Mouse (Mus musculus) hindbrain, embryonic 15.5 days (tissue): Measurements from ENCODE around the gene Lefty1. TPM values are rescaled to one million over a fixed set of nuclear protein-coding genes. Genes with fewer than 3 reads are reported as not detected.
A peak's percentile ranks its signal among the peaks of the same experiment; 100 is the strongest.
"Not testable (repeated sequence)": the region's sequence is repeated elsewhere in the genome, so short reads cannot be mapped to it uniquely, and the experiment has no call there.

Experiments
- ATAC-seq: fragments of 200-750 bp; cut with Nextera tagmentation; 2 replicates; pipeline ENCODE4 v1.8.0; 2017; ENCODE audit warnings: low read depth, moderate number of reproducible peaks, moderate TSS enrichment; ENCODE audit not compliant: low FRiP score
- H3K27ac ChIP-seq: fragments of 300-500 bp; sonication (generic); replicated peaks from 2 replicates; pipeline ENCODE4 v1.5.1; 2015; ENCODE audit warnings: mild to moderate bottlenecking, inconsistent platforms
- H3K27me3 ChIP-seq: fragments of 300-500 bp; sonication (generic); 2 replicates; pipeline ENCODE4 v1.6.1; 2015; ENCODE audit warnings: control low read depth, inconsistent platforms
- H3K36me3 ChIP-seq: fragments of 300-500 bp; sonication (generic); 2 replicates; pipeline ENCODE4 v1.6.1; 2015; ENCODE audit warnings: control low read depth, inconsistent platforms
- H3K4me1 ChIP-seq: fragments of 300-500 bp; sonication (generic); replicated peaks from 2 replicates; pipeline ENCODE4 v1.6.1; 2015; ENCODE audit warnings: control low read depth, inconsistent platforms
- H3K4me2 ChIP-seq: fragments of 300-500 bp; sonication (generic); 2 replicates; pipeline ENCODE4 v1.6.1; 2015; ENCODE audit warnings: moderate library complexity, mild to moderate bottlenecking, inconsistent platforms
- H3K4me3 ChIP-seq: fragments of 300-500 bp; sonication (generic); 2 replicates; pipeline ENCODE4 v1.5.1; 2015; ENCODE audit warnings: mild to moderate bottlenecking, inconsistent platforms
- H3K9ac ChIP-seq: fragments of 300-500 bp; sonication (generic); 2 replicates; pipeline ENCODE4 v1.6.1; 2015; ENCODE audit warnings: inconsistent platforms
- H3K9me3 ChIP-seq: fragments of 300-500 bp; sonication (generic); 2 replicates; pipeline ENCODE4 v1.6.1; 2016; ENCODE audit warnings: control low read depth, inconsistent platforms
- WGBS: fragments of 180-500 bp; shearing (Covaris S2); methylation state at CpG from one replicate; pipeline ENCODE4 v1.1.7; 2015; 5-methylcytosine and 5-hydroxymethylcytosine counted together
- polyA plus RNA-seq: library from polyadenylated mRNA; unstranded; fragments of >200 nt; fragmentation: Nextera tagmentation; extraction: Ambion mirVana; gene quantifications from 2 replicates; pipeline ENCODE4 v1.2.1, GENCODE M21; 2015

Gene Lefty1
- 0.16 and 0.20 TPM in 2 replicates for polyA plus RNA-seq

DNA sequence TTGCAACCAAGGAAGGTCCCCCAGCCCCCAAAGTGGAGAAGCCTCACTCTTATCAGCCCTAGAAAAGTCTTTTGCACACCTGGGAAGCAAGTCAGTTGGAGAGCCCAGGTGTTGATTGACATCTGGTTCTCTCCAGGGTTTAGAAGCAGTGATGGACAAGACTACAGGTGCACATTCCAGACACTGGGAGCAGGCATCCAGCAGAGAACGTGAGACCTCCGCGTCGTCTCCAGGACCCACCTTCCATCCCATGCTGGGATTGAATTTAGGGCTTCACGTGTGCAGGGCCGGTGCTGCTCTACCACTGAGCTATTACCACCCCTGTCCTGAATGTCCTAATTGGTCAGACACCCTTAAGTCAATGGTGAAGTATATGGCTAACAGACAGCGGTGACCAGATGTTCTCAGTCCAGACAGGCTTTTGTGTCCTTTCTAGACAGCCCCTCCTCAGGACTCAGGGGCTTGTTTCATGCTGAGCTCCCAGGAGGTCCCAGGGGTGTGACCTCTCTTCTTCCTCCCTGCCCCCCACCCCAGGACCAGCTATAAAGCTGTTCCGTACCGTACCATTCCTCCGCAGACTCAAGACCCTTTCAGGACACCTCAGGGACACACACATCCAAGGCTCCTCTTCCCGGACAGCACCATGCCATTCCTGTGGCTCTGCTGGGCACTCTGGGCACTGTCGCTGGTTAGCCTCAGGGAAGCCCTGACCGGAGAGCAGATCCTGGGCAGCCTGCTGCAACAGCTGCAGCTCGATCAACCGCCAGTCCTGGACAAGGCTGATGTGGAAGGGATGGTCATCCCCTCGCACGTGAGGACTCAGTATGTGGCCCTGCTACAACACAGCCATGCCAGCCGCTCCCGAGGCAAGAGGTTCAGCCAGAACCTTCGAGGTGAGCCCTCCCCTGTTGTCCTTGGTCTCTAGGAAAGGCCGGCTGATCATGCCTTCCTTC, at the start of gene Lefty1:
Gene Lefty1 (plus strand): TSS at position 556 of the 953 bp plus-strand sequence.
- Histone ChIP-seq H3K4me2 (no peak within 1 kb of the TSS), H3K4me1 (0 out of 2 replicates have a peak, but pooled peaks cover 2% of the 10 kb centered on the region), H3K4me3 (no peak within 1 kb of the TSS), H3K9me3 (no peaks in the 10 kb centered on the region), H3K36me3 (no peaks in the 10 kb centered on the region), H3K9ac (no peak within 1 kb of the TSS), H3K27me3 (peaks cover 40% of the 10 kb centered on the region), H3K27ac (no peak within 1 kb of the TSS)
- 11% methylated on average over 21 of the region's 21 CpGs for WGBS
- no peak for ATAC-seq

DNA sequence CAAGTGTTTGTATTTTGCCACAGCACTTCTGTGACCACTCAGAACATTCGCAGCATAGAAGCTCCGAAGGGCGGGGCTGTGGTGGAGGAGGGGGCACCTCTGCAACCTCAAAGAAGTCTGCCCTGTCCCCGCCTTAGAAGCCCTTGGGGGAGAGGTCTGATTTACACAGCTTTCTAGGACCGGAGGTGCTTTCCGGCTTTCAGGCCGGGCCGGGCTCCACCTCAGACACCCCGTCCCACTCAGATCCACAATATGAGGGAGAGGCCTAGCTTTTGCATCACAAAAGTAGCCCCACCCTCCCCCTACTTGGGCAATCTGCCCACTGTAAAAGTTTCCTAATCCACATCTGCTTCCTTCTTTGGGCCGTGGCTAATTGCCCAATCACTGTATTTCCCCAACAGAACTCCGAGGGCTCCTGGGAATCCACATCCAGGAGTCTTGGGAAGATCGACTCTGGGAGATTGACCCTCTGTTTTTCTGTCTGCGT, 46.2 kb upstream of the Lefty1 start:
- no peak overlapping the region for H3K9ac ChIP-seq
- H3K27ac ChIP-seq, result no peak overlapping the region
- 0 out of 2 replicates have a peak, but pooled peaks cover 7% of the 10 kb centered on the region for H3K4me1 ChIP-seq
- 7% methylated on average over 13 of the region's 13 CpGs for WGBS
- H3K27me3 ChIP-seq, result peaks cover 9% of the 10 kb centered on the region
- ATAC-seq, result no peak
- peak overlapping the region; percentile 24 for H3K4me2 ChIP-seq
- no peaks in the 10 kb centered on the region for H3K9me3 ChIP-seq
- no peak overlapping the region for H3K4me3 ChIP-seq
- no peaks in the 10 kb centered on the region for H3K36me3 ChIP-seq

DNA sequence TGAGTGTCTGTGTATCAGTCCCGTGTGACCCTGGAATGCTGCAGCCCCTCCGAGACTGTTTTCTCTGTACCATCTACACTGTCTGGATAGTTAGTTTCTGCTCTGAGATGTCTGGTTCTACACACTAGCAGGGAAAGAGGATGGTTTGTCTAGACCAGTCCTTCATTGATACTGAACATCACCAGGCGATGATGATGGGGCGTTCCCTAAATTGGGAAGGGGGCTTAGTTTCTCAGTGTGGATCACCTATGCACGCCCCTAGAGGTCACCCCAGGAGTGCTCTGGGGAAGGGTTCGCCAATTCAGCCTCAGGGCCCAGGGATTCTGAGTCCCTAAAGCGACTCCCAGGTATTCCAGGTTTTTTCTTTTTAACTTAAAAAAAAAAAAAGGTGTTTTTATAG, 45.6 kb upstream of the Lefty1 start:
- Histone ChIP-seq H3K9ac (no peak overlapping the region), H3K4me1 (0 out of 2 replicates have a peak, but pooled peaks cover 7% of the 10 kb centered on the region), H3K4me2 (peak overlapping the region; percentile 24; the same call in 1 of the 2 replicates), H3K27ac (no peak overlapping the region), H3K27me3 (peaks cover 14% of the 10 kb centered on the region), H3K9me3 (no peaks in the 10 kb centered on the region), H3K4me3 (no peak overlapping the region), H3K36me3 (no peaks in the 10 kb centered on the region)
- ATAC-seq, result no peak
- 35% methylated on average over 7 of the region's 7 CpGs for WGBS

DNA sequence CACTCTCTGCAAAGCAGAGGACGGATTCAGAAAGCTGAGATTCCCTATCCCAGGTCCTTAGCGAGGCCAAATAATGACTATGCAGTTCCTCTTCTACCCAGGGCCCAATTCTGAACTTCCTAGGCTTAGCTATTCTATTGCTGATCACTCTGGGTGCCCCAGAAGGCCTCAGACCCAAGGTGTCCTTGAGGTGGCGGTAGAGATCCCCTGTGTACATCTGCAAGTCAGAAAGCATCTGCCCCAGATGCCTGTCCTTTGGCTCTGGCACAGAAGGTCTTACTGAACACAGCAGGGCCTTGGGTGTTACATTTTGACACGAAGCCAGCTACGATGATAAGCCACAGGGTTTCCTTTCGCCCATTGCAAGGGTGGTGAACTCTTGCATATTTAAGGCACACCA, 45.0 kb upstream of the Lefty1 start:
- no peak for ATAC-seq
- no peak overlapping the region for H3K27ac ChIP-seq
- no peaks in the 10 kb centered on the region for H3K9me3 ChIP-seq
- peaks cover 19% of the 10 kb centered on the region for H3K27me3 ChIP-seq
- WGBS, result 51% methylated on average over 6 of the region's 6 CpGs
- H3K4me1 ChIP-seq, result 0 out of 2 replicates have a peak, but pooled peaks cover 7% of the 10 kb centered on the region
- H3K4me2 ChIP-seq, result no peak overlapping the region
- no peak overlapping the region for H3K4me3 ChIP-seq
- H3K36me3 ChIP-seq, result no peaks in the 10 kb centered on the region
- H3K9ac ChIP-seq, result no peak overlapping the region

DNA sequence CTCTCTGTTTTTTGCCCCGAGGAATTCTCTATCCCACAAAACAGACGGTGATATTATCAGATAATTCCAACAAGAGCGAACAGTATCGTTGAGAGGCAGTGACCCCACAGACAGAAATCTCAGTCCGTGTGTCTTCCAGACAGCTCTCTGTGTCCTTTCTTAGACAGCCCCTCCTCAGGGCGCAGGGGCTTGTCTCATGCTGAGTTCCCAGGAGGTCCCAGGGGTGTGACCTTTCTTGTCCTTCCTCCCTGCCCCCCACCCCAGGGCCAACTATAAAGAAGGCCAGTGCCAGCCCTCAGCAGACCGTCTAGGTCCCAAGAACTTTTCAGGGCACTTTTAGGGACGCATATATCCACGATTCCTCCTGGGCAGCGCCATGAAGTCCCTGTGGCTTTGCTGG, 42.0 kb upstream of the Lefty1 start, which contains the start of gene Lefty2:
Gene Lefty2 (plus strand): TSS at position 301 of the 400 bp plus-strand sequence.
- ATAC-seq, result no peak
- H3K27ac ChIP-seq, result no peak within 1 kb of the TSS
- 65% methylated on average over 10 of the region's 10 CpGs for WGBS
- peak within 1 kb of the TSS; percentile 21; the same call in 1 of the 2 replicates for H3K4me3 ChIP-seq
- no peaks in the 10 kb centered on the region for H3K9me3 ChIP-seq
- peak within 1 kb of the TSS; percentile 44 for H3K4me2 ChIP-seq
- H3K4me1 ChIP-seq, result 0 out of 2 replicates have a peak, but pooled peaks cover 7% of the 10 kb centered on the region
- peaks cover 26% of the 10 kb centered on the region for H3K27me3 ChIP-seq
- no peak within 1 kb of the TSS for H3K9ac ChIP-seq
- H3K36me3 ChIP-seq, result no peaks in the 10 kb centered on the region

DNA sequence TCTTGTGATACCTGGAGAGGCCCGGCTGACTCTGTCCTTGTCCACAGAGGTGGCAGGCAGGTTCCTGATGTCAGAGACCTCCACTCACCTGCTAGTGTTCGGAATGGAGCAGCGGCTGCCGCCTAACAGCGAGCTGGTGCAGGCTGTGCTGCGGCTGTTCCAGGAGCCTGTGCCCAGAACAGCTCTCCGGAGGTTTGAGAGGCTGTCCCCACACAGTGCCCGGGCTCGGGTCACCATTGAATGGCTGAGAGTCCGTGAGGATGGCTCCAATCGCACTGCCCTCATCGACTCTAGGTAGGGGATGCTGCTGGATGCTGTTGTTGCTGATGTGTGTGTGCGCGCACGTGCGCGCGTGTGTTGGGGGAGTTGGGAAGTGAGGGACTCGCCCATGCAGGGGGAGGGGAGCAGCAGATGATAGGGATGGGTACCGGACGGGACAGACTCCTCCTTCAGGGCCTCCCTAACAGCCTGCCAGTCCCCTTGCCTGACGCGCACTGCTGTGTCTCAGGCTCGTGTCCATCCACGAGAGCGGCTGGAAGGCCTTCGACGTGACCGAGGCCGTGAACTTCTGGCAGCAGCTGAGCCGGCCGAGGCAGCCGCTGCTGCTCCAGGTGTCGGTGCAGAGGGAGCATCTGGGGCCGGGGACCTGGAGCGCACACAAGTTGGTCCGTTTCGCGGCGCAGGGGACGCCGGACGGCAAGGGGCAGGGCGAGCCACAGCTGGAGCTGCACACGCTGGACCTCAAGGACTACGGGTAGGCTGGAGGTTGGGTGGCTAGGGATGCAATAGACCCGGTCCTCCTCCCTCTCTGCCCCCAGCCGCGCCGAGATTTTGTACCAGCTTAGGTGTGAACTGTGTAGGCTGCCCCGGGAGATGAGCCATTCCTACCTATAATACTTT, 40.5 kb upstream of the Lefty1 start:
- H3K4me2 ChIP-seq, result peak overlapping the region; percentile 44
- not testable (repeated sequence) for H3K9me3 ChIP-seq, H3K27ac ChIP-seq, H3K9ac ChIP-seq, H3K36me3 ChIP-seq, H3K4me1 ChIP-seq
- peaks cover 26% of the 10 kb centered on the region for H3K27me3 ChIP-seq
- 0 out of 2 replicates have a peak, but pooled peaks have one; percentile 38 for ATAC-seq
- WGBS, result 6% methylated on average over 50 of the region's 51 CpGs
- H3K4me3 ChIP-seq, result peak overlapping the region; percentile 21

DNA sequence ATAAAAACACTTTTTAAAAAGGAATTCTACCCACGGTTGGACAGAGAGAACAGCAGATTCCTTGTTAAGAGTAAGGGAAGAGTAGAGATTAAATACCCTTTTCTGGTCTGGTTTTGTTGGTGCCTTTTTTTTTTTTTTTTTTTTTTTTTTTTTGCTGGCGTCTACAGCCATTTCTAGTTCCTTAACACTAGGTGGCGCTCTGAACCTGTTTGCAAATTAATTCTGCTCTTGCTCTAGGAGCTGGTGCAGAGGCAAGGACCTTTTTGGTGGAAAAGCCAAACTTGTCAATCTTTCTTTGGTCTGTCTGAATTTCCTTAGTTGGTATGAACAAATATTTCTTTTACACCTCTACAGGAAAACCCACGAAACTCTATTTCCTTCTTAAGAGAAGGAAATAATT, 33.7 kb upstream of the Lefty1 start:
- Histone ChIP-seq H3K9ac (no peak overlapping the region), H3K4me1 (peaks cover 20% of the 10 kb centered on the region), H3K27me3 (no peaks in the 10 kb centered on the region), H3K36me3 (no peaks in the 10 kb centered on the region), H3K4me3 (no peak overlapping the region), H3K27ac (no peak overlapping the region), H3K9me3 (no peaks in the 10 kb centered on the region), H3K4me2 (no peak overlapping the region)
- 2% methylated on average over 4 of the region's 4 CpGs for WGBS
- no peak for ATAC-seq

DNA sequence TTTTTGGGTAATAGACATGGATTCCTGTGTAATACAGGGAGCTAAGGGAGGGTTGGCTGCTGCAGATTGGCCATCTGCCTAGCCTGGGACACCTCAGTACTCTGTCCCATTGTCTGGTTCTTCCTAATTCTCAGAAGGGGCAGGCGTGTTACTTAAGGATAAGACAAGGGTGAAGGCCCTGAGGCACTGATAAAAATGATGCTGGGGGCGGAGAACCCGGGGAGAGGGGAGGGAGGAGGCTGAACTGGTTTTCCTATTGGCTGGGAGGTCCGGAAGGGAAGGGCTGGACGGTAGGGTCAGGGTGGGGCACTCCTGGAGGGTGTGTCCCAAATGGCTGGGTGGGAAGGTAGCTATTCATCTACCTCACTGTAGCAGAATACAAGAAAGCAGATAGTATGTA, 31.9 kb upstream of the Lefty1 start:
- H3K4me2 ChIP-seq, result no peak overlapping the region
- H3K4me3 ChIP-seq, result no peak overlapping the region
- no peaks in the 10 kb centered on the region for H3K9me3 ChIP-seq
- peaks cover 14% of the 10 kb centered on the region for H3K36me3 ChIP-seq
- no peak overlapping the region for H3K27ac ChIP-seq
- no peak for ATAC-seq
- no peaks in the 10 kb centered on the region for H3K27me3 ChIP-seq
- no peak overlapping the region for H3K9ac ChIP-seq
- peaks cover 23% of the 10 kb centered on the region for H3K4me1 ChIP-seq
- 43% methylated on average over 5 of the region's 5 CpGs for WGBS

DNA sequence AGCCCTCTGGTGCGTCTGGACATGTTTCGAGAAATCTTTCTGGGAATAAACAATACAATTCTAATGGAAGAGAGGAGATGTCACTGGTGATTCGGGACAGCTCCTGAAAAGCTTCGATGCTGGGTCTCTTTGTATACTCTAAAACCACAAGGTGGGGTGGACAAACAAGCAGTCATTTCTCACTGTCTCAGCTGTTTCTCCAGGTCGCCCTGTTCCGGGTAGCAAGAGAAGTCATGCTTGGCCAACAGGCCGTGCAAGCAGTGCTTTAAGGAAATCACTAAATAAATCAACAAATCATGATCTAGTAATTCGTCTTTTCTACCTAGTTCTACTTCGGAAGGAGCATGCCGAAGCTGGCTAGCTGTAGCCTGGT, 31.2 kb upstream of the Lefty1 start:
- Histone ChIP-seq H3K27me3 (no peaks in the 10 kb centered on the region), H3K4me2 (peak overlapping the region; percentile 91), H3K9ac (peak overlapping the region; percentile 83; the same call in 1 of the 2 replicates), H3K27ac (peak overlapping the region; percentile 75), H3K9me3 (no peaks in the 10 kb centered on the region), H3K36me3 (peaks cover 21% of the 10 kb centered on the region), H3K4me1 (peaks cover 23% of the 10 kb centered on the region), H3K4me3 (peak overlapping the region; percentile 68)
- ATAC-seq, result no peak; the same call in 1 of the 2 replicates
- WGBS, result 36% methylated on average over 10 of the region's 10 CpGs

DNA sequence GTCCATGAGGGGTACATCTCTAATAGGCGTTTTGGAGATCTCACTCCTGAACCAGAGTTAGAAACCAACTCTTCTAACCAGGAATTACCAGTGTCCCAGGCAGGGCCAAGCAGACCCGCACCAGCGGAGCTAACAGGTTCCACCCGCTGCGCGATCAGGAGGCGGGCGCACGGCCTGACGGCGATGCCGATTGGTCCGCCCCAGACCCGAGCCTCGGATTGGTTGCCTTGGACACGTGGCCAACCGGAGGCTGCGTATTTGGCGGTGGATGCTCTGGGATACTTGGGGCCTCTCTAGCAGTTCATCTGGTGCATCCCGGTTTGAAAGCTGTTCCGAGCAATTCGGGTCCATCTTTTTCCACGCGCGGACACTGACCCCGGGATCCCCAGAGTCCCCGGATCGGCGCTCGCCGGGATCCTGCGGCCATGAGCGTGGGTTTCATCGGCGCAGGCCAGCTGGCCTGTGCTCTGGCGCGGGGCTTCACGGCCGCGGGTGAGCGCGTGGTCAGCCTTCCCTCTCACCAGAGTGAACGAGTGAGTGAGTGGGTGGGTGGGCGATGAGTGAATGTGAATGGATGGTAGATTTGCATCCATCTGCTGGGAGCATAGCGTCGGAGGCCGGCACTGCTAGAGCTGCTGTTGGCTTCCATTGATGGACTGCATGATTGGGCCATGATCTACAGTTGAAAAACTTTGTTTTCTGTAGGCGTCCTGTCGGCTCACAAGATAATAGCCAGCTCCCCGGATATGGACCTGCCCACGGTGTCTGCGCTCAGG, 30.6 kb upstream of the Lefty1 start, which contains the start of gene Pycr2:
Gene Pycr2 (plus strand): TSS at position 255 of the 776 bp plus-strand sequence.
- H3K36me3 ChIP-seq, result peaks cover 23% of the 10 kb centered on the region
- H3K27me3 ChIP-seq, result no peaks in the 10 kb centered on the region
- H3K27ac ChIP-seq, result peak within 1 kb of the TSS; percentile 75
- H3K4me1 ChIP-seq, result peaks cover 23% of the 10 kb centered on the region
- peak within 1 kb of the TSS; percentile 68 for H3K4me3 ChIP-seq
- no peaks in the 10 kb centered on the region for H3K9me3 ChIP-seq
- WGBS, result 0% methylated on average over 52 of the region's 52 CpGs
- H3K9ac ChIP-seq, result peak within 1 kb of the TSS; percentile 83
- peak; percentile 99 for ATAC-seq
- peak within 1 kb of the TSS; percentile 91 for H3K4me2 ChIP-seq

DNA sequence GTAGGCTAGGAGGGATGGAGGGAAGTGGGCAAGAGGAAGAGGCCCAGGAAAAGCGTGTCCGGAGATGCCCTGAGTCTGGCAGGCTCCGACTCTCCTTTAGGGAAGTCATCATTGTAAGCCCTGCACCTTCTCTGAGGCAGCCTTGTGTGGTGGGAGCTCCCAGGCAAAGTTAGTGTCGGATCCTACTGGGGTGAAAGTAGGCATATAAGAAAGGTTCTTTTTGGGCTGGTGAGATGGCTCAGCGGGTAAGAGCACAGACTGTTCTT, 30.1 kb upstream of the Lefty1 start:
- Histone ChIP-seq H3K36me3 (peaks cover 23% of the 10 kb centered on the region), H3K9me3 (no peaks in the 10 kb centered on the region), H3K9ac (peak overlapping the region; percentile 83), H3K4me2 (peak overlapping the region; percentile 91), H3K27me3 (no peaks in the 10 kb centered on the region), H3K4me1 (peaks cover 23% of the 10 kb centered on the region), H3K27ac (peak overlapping the region; percentile 75), H3K4me3 (peak overlapping the region; percentile 68)
- 4% methylated on average over 5 of the region's 5 CpGs for WGBS
- ATAC-seq, result no peak
